Mouse (Mus musculus): ENCODE data around the gene Papss1. TPM values are rescaled to one million over a fixed set of nuclear protein-coding genes. Genes with fewer than 3 reads are reported as not detected.
"Not testable (repeated sequence)": the region's sequence is repeated elsewhere in the genome, so short reads cannot be mapped to it uniquely, and the experiment has no call there.

Papss1 gene
- 10 to 100 TPM; 73.5 to 82.0 TPM for total RNA-seq (2021)
- long read RNA-seq, experiment 1, transcript Papss1-201 (12 exons, 2,600 nt): major isoform, 47 of 68 reads
- long read RNA-seq, experiment 1, transcript Papss1-205 (13 exons, 2,648 nt): minor isoform, 7 of 68 reads
- long read RNA-seq, experiment 1, partial matches to known transcripts: 4 of 68 reads
- long read RNA-seq, experiment 1, other reads (novel, unspliced or antisense): 10 of 68 reads
- long read RNA-seq, experiment 2, transcript Papss1-201 (12 exons, 2,600 nt): major isoform, 144 of 208 reads
- long read RNA-seq, experiment 2, transcript Papss1-205 (13 exons, 2,648 nt): minor isoform, 41 of 208 reads
- long read RNA-seq, experiment 2, partial matches to known transcripts: 8 of 208 reads
- long read RNA-seq, experiment 2, other reads (novel, unspliced or antisense): 15 of 208 reads

DNA sequence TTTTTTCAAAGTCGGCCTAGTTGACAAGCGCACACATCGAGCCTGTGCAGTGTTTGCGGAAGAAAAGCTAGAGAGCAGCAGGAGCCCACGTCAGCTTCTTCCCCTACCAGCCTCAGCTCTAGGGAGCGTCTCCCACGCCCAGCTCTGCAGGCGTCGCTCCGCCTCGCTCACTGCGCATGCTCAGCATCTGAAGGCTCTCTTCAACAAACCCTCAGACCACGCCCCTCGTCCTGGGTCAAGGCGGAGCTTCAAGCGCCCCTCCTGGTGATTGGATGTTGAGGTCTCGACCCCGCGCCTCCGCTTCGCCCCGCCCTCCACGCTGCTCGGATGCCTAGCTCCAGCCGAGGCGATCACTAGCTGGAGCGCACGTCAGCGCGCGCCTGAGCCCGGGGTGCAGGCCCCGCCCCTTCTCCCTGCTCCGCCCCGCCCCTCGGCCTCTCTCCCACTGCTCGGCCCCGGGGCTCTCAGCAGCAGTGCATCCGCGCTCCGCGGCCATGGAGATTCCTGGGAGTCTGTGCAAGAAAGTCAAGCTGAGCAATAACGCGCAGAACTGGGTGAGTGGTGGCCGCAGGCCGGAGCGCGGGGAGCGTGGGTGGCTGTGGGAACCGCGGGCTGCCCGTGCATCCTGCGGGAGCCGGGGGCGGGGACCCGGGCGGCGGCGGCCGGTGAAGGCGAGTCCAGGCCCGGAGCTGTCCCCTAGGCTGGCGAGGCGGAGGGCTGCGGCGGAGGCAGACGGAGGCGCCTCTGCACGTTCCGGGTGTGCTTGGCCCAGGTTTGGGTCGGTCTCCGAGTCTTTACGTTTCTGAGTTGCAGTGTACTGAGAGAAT lies at the start of gene Papss1:
TSS of gene Papss1 (plus strand) at position 339 of the 827 bp plus-strand sequence.
- peak; percentile 97 to 100 for DNase-seq (ENCODE audit: low spot score in 2 of 2)

DNA sequence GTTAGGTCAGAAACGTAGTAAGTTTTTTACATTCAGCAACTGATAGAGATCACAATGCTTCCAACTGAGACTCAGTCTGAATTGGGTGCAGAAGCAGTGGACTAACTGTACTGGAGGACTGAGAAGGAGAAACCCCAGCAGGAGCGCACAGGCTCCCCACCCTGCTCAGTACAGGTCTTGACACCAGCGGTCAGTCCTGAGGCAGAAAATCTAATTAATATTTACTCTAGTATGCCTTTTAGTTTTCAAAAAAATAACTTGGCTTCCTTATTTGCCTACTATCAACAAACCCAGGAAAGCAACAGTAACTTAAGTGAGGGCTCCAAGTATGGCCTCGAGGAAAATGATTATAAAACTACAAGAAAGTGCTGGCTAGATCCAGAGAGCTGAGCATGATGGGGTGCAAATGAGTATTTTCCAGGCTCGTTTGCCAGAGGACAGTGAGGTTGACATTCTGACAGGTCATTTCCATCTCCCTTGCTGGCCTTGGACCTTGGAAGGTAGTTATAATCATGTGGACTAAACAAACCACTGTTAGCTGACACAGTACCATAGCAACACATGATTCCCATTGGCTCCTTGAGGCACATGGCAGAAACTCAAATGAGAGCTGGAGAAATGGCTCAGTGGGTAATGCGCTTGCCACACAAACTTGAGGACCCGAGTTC lies 48.1 kb upstream of the Papss1 start:
- no peak for DNase-seq (ENCODE audit: low spot score in 2 of 2)

DNA sequence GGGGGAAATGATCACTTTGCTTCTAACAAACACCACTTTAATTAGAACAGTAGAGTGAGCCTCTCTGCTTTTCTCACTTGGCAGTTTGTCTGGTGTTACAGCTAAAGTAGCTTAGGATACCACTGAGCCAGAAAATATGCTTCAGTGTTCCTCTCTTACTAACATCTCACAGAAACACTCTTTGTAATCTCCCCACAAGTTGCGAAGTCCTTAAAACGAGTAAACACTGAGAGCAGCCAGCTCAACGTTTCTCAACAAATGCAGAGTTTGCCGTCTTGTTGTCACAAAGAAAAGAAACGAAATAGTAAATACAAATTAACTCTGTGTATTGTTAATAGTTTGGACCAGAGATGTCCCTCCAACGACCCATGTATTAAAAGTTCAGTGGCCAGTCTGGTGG lies 46.8 kb upstream of the Papss1 start:
- no peak for DNase-seq (ENCODE audit: low spot score in 2 of 2)

DNA sequence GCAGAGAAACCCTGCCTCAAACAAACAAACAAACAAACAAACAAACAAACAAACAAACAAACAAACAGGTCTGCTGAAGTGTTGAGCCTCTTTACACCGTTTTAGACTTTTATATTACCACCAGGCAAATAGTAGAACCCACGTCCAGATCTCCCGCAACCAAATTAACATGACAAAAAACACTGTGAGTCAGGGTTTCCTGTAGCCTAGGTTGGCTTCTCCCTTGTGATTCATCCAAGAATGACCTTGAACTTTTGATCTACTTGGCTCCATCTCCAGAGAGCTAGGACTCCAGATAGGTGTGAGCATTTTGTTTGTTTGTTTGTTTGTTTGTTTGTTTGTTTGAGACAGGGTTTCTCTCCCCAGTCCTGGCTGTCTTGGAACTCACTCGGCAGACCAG lies 43.4 kb upstream of the Papss1 start:
- no peak for DNase-seq (ENCODE audit: low spot score in 2 of 2)

DNA sequence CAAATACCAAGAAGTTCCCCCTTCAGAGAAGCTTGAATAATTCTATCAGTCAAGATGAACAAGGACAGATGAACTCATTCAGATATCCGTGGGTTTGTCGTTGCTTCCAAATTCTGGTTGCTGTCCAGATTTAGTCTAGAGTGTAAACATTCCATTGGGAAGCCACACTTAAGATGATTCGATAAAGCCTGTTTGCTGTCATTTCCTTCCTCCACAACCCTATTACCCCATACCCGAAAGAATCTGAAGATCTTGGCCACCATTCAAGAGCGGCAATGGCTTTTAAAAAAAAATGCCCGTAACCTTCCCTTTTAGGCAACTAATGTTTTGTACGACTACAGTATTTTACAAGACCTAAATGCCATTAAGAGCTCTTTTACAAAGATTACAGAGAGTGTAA lies 42.3 kb upstream of the Papss1 start:
- no peak for DNase-seq (ENCODE audit: low spot score in 2 of 2)

DNA sequence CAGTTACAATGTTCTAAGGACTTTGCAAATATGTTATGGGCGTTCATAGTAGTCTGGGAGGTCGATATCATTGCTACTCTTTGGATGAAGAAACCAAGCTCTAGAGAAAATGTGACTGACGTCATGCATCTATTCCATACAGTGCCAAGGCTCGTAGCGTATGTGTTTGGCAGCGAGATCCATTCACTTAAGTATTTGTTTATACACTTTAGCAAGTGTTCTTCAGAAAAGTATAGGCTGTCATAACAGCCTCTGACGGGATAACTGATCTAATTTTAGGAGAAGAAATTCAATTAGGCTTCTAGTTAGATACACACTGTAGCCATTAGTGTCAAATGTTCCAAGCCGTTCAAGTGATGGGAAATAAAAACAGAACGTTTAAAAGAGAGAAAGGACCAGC lies 40.8 kb upstream of the Papss1 start:
- no peak for DNase-seq (ENCODE audit: low spot score in 2 of 2)

DNA sequence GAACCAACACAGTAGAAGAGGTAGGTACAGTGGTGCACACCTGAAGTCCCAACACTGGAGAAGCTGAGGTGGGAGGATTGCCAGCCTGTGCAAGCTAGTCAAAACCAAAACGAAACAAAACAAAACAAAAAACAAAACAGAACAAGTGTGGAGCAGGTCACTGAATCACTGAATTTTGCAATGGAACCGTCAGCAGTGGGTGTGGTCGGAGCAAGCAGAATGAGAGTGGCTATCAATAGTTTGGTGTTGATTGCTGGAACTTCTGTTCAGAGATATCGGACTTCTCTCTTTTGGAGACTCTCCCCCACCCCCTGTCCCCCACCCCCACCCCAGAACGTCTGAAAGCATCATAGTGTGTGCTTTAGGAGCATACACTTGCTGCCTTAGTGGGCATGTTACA lies 40.4 kb upstream of the Papss1 start:
- DNase-seq (ENCODE audit: low spot score in 2 of 2): no peak

DNA sequence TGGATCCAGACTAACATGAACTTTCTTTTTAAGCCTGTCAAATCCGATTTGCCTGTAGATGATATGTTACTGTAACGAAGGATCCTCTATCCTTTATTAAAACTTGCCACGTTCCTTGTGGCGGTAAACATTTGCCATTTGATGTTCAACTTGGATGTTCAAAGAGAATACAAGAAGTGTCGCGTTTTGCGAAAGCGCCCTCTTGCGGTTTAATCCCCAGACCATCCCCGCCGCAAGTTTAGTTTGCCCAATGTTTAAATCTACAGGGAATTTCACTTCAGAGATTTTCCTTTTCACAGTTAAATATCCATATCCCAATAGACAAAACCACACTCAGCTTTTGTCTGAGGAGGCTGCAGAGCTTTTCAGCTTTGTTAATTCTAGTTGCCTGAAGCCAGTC lies 39.8 kb upstream of the Papss1 start:
- DNase-seq (ENCODE audit: low spot score in 2 of 2): no peak

DNA sequence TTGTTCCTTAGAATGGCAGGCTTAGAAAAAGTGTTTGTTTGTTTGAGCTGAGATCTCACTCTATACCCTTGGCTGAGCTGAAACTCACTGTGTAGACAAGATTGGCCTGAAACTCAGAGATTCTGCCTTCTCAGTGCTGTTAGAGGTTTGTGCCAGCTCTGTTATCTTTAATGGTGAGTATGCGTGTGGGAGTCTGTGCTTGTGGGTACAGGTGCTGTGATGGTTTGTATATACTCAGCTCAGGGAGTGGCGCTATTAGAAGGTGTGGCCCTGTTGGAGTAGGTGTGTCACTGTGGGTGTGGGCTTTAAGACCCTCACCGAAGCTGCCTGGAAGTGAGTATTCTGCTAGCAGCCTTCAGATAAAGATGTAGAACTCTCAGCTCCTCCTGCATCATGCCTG lies 39.3 kb upstream of the Papss1 start:
- DNase-seq (ENCODE audit: low spot score in 2 of 2): no peak

DNA sequence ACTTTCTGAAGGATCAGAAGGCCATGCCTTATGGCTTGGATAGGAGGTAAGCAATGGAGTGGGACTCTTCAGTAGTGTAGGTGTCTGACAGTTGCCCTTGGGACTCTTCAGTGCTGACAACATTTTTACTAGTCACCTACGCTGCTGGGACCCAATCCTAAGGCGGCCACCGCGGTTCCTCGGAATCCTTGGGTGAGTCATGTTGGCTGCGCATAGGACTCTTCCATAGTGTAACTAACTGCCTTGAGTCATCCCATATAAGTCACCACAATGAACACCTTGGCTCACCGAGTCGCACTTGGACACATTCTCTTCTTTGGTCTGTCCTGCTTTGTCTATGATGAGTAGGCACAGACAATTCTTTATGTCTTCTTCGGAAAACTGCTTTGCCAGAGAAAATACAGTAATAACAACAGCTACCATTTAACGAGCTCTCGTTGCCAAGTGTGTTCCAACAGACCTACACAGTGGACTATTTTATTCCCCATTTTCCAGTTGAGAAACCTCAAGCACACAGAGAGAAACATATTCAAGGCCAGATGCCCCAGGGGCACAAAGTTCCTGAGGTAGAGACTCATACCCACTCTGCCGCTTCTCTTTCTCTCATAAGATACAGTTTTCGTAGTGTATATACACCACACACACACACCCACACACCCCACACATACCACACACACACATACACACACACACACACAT lies 23.2 kb upstream of the Papss1 start:
- no peak for DNase-seq (ENCODE audit: low spot score in 2 of 2)

DNA sequence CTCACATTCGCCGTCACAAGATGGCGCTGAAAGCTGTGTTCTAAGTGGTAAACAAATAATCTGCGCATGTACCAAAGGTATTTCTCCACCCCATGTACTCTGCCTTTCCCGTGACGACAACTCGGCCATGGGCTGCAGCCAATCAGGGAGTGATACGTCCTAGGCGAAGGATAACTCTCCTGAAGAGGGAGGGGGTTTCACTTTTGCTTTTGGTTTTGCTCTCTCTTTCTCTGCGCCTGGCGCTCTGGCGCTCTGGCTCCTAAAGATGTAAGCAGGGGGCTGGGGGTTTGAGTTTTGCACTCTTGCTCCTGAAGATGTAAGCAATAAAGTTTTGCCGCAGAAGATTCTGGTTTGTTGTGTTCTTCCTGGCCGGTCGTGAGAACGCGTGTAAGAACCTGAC lies 17.0 kb upstream of the Papss1 start:
- not testable (repeated sequence) for DNase-seq (ENCODE audit: low spot score in 2 of 2)

DNA sequence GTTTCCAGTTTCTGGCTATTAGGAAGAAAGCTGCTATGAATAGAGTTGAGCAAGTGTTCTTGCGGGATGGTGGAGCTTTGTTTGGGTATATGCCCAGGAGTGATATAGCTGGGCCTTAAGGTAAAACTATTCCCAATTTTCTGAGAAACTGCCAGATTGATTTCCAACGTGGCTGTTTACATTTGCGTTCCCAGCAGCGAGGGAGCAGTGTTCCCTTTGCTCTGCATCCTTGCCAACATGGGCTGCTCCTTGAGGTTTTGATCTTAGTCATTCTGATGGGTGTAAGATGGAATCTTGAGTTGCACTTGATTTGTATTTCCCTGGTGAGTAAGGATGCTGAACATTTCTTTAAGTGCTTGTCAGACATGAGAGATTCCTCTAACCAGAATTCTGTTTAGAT lies 14.5 kb upstream of the Papss1 start:
- no peak for DNase-seq (ENCODE audit: low spot score in 2 of 2)

DNA sequence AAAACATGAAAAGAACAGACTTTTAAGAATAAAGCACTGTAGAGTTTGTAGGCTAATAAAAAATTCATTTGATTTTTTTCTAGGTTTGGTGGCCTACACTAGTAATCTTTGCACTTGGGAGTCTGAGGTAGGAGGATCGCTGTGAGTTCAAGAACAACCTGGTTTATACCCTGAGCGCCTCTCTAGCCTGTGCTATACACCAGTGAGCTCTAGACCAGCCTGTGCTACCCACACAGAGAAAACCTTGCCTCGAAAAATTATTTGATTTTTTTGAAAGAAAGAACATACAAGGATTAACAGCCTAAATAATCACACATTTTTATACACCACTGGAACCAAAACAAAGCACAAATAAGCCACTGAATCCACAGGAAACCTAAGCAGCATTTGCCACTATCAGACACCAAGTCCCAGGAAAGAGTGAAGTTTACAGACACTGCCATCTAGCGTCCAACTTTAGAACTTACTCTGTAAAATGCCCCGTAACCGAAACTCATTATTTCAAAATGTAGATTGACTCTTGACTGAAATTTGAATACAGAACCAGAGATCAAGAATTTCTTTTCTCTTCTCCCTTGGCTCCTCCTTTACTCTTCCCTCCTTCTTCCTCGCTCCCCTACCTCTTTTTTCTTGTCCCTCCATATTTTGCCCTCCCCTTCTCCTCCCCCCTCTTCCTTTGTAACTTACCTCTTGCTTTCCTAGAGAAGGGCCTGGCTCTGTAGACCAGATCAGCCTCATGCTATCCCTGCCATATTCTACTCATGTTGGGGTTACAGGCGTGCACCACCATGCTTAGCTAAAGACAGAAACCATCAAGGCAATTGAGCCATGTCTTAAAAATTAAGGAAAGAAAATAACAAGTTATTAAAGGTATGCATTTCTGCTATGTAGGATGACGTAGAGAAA lies 12.0 kb upstream of the Papss1 start:
- DNase-seq (ENCODE audit: low spot score in 2 of 2): no peak

DNA sequence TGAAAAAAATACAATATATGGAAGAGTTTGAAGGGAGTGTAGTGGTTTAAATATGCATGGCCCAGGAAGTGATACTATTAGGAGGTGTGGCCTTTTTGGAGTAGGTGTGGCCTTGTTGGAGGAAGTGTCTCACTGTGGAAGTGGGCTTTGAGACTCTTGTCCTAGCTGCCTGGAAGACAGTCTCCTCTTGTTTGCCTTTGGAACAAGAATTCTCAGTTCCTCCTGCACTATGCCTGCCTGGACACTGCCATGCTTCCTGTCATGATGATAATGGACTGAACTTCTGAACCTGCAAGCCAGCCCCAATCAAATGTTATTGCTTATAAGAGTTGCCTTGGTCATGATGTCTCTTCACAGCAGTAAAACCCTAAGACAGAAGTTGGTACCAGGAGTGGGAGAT lies 8.8 kb upstream of the Papss1 start:
- DNase-seq (ENCODE audit: low spot score in 2 of 2): no peak

DNA sequence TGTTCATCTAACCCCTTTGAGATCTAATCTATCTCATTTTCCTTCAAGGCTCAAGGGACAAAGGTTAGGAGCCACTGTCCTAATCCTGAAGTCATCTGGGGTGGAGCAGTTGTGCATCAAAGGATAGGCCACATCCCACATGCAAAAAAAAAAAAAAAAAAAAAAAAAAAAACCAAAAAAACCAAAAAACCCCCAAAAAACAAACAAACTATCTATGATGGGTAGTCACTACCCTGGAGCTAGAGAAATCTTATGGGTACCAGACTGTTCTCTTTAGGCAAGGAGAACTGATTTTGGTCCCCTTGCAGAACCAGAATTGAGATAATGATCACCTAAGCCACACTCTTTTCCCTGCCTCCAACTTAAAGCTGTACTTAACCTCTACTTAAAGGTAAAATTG lies 3.0 kb upstream of the Papss1 start:
- DNase-seq (ENCODE audit: low spot score in 2 of 2): no peak

DNA sequence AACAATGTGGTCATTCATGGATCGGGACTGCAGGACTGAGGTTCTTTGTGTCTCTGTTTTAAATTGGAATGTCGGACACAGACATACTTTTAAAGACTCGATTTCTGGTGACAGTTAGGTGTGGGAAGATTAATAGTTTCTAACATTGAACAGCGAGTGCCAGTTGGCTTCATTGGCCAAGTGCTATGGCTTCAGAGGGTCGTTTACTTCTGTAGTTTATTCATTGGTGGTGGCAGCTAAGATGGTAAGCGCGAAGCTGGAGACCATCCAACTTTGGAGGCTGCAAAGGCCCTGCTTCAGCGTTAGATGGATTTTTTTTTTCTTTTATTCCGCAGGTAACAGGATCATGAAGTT lies 666 bp downstream of the Papss1 start:
- peak in 1 of 2 experiments; percentile 11 for DNase-seq (ENCODE audit: low spot score in 2 of 2)

DNA sequence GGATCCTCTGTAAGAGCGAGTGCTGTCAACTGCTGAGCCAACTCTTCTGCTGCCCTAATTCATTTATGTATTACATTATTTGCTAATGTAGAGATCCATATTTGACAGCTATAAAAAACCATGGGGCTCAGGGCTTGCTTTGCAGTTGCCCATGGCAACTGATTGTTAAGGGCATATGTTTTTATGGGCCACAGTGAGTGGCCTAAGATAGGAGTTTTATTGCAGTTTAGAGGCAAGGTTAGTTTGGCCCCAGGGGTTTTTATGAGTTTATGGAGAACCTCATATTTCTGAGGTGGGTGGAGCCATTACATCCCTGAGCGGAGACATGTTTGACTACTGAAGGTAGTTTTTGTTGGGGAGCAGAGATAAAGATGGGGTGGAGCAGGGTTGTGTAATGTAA lies 1.7 kb downstream of the Papss1 start:
- no peak for DNase-seq (ENCODE audit: low spot score in 2 of 2)

DNA sequence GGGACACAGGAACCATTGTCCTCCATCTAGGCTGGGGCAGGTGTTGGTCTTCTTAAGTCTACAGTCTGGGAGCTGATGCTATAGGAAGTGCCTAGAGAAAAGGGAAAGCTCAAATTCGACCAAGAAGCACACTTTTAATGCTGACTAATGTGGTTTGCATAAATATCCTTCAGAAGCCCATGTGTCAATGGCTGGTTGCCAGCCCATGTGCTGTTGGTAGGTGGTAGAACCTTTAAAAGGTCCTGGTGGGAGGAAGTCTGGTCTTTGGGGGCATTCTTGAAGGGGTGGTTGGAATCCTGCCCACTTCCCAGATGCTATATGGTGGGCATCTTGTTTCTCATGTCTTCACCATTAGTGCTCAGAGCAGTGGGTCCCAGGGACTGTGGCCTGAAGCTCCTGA lies 5.9 kb downstream of the Papss1 start:
- DNase-seq (ENCODE audit: low spot score in 2 of 2): no peak

DNA sequence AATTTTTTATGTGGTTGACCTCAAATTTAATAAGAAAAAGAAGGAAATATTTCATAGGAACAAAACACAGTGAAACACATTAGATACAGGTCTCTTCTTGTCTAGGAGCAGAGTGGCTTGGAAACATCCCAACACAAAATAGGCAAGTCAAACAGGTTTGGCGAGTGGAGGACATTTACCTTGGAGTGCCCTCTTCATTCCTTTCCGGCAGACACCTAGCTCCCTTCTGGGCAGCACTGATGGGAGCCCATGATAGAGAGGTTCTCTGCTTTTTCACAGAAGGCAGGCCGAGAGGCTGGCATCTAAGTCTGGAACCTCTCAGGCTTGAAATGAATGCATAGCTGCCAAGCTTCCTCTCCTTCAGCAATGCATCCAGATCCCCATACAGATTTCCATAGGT lies 9.0 kb downstream of the Papss1 start:
- no peak for DNase-seq (ENCODE audit: low spot score in 2 of 2)

DNA sequence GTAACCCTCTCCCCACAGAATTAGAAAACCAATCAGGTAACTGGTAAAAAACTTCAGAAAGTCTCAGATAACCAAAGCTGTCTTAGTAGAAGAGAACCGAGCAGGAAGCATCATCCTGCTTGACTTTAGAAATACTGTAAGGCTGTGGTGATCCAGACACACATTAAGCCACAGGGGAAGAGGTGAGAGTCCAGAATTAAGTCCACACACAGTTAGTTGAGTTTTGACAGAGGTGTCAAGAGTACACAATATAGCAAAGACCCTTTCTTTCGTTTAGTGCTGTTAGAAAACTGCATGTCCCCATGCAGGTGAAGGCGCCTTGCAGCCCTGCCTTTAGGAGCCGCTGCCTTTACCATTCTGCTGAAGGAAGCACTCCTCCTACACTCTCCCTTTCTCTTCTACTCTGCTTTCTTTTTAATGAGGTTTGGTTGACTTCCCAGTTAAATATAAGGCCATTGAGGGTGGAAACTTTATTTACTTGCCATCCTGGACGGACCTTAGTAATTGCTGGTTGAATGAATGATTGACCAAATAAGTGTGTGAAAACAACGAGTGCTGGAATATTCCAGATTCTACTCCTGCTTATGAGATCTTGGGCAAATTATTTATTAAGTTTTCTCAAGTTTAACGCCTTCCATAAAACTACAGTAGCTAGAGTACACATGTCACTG lies 14.0 kb downstream of the Papss1 start:
- DNase-seq (ENCODE audit: low spot score in 2 of 2): no peak

Data from adrenal gland, postnatal 4 days (tissue).